Mouse (Mus musculus): ENCODE measurements around the gene Arhgap4. TPM values are rescaled to one million over a fixed set of nuclear protein-coding genes. Genes with fewer than 3 reads are reported as not detected.

The Arhgap4 gene
- polyA plus RNA-seq (2014; fragmentation: Nextera tagmentation; extraction: Ambion mirVana): 3.0 and 3.1 TPM in 2 replicates

- Histone ChIP-seq H3K9me3 (ENCODE audit: control insufficient read depth, low read length) (no peaks in the 10 kb centered on the region), H3K4me2 (replicated peaks) (peak within 1 kb of the TSS; percentile 73), H3K27ac (peak within 1 kb of the TSS; percentile 77), H3K4me3 (replicated peaks; ENCODE audit: low read length) (peak within 1 kb of the TSS; percentile 53), H3K4me1 (replicated peaks; ENCODE audit: control insufficient read depth, insufficient read depth, low read length) (no peaks in the 10 kb centered on the region; the same call in 1 of the 2 replicates), H3K27me3 (ENCODE audit: control insufficient read depth, insufficient read depth, low read length) (no peaks in the 10 kb centered on the region), H3K9ac (peak within 1 kb of the TSS; percentile 68), H3K36me3 (replicated peaks; ENCODE audit: control insufficient read depth, insufficient read depth) (peaks cover 23% of the 10 kb centered on the region)
- WGBS: 19% methylated on average over 43 of the region's 43 CpGs
- ATAC-seq (ENCODE audit: low FRiP score) (peak; percentile 98), DNase-seq (ENCODE audit: low spot score) (peak; percentile 85)
Measured at GRCm38 (mm10) chrX:73921823-73922549, at the start of gene Arhgap4, which contains the start of gene Naa10. Gene Arhgap4 (minus strand): TSS chrX:73921870. Gene Naa10 (minus strand): TSS chrX:73921944.

DNA sequence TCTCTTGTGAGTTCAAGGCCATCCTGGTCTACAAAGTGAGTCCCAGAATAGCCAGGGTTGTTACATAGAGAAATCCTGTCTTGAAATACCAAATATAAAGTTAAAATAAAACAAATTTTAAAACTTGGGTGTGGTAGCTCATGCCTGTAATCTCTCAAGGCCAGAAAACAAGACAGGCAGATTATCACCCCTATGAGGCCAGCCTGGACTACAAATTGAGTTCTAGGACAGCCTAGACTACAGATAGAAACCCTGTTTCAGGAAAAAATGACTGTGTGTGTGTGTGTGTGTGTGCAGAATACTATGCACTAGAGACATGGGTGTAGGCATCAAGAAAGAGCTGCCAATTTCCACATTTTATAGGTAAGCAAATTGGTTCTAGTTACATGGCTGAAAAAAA is 49.1 kb upstream of the Arhgap4 start:
- H3K9me3 ChIP-seq (ENCODE audit: control insufficient read depth, low read length): no peaks in the 10 kb centered on the region
- no peak overlapping the region for H3K9ac ChIP-seq
- H3K27me3 ChIP-seq (ENCODE audit: control insufficient read depth, insufficient read depth, low read length): no peaks in the 10 kb centered on the region
- H3K27ac ChIP-seq: no peak overlapping the region
- H3K36me3 ChIP-seq (replicated peaks; ENCODE audit: control insufficient read depth, insufficient read depth): no peaks in the 10 kb centered on the region
- no peak overlapping the region for H3K4me3 ChIP-seq (replicated peaks; ENCODE audit: low read length)
- H3K4me2 ChIP-seq (replicated peaks): no peak overlapping the region
- no peak for ATAC-seq (ENCODE audit: low FRiP score)
- no peak for DNase-seq (ENCODE audit: low spot score)
- H3K4me1 ChIP-seq (replicated peaks; ENCODE audit: control insufficient read depth, insufficient read depth, low read length): no peaks in the 10 kb centered on the region

DNA sequence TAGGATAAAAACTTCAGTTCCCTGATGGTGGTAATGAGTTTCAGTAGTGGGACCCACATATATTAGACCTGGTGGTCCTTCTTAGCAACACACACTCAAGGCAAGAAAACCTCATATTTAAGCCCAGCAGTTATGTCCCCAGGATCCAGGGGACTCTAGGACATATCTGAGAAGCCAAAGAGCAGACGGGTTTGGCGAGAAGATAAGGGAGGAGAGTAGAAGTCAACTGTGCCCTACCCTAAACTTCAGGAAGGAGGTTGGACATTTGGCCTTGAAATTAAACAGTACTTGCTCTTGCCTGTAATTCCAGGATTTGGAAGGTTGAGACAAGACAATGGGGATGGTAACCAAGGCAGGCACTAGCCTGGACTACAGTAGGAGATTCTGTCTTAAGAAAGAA is 48.1 kb upstream of the Arhgap4 start:
- Histone ChIP-seq H3K9ac (no peak overlapping the region), H3K4me2 (replicated peaks) (no peak overlapping the region), H3K4me1 (replicated peaks; ENCODE audit: control insufficient read depth, insufficient read depth, low read length) (no peaks in the 10 kb centered on the region), H3K4me3 (replicated peaks; ENCODE audit: low read length) (no peak overlapping the region), H3K27me3 (ENCODE audit: control insufficient read depth, insufficient read depth, low read length) (no peaks in the 10 kb centered on the region), H3K27ac (no peak overlapping the region), H3K9me3 (ENCODE audit: control insufficient read depth, low read length) (no peaks in the 10 kb centered on the region), H3K36me3 (replicated peaks; ENCODE audit: control insufficient read depth, insufficient read depth) (no peaks in the 10 kb centered on the region)
- DNase-seq (ENCODE audit: low spot score) (no peak), ATAC-seq (ENCODE audit: low FRiP score) (no peak)
- 78% methylated on average over 2 of the region's 2 CpGs for WGBS

- H3K27ac ChIP-seq: no peak overlapping the region
- no peaks in the 10 kb centered on the region for H3K9me3 ChIP-seq (ENCODE audit: control insufficient read depth, low read length)
- no peak overlapping the region for H3K9ac ChIP-seq
- no peaks in the 10 kb centered on the region for H3K27me3 ChIP-seq (ENCODE audit: control insufficient read depth, insufficient read depth, low read length)
- H3K36me3 ChIP-seq (replicated peaks; ENCODE audit: control insufficient read depth, insufficient read depth): no peaks in the 10 kb centered on the region
- DNase-seq (ENCODE audit: low spot score) (no peak), ATAC-seq (ENCODE audit: low FRiP score) (no peak)
- WGBS: 57% methylated on average over 1 of the region's 1 CpGs
- peaks cover 5% of the 10 kb centered on the region for H3K4me1 ChIP-seq (replicated peaks; ENCODE audit: control insufficient read depth, insufficient read depth, low read length)
- H3K4me3 ChIP-seq (replicated peaks; ENCODE audit: low read length): no peak overlapping the region
- H3K4me2 ChIP-seq (replicated peaks): no peak overlapping the region
Measured at GRCm38 (mm10) chrX:73969167-73969566, 47.5 kb upstream of the Arhgap4 start.

GRCm38 (mm10) chrX:73967177-73968075 is 45.8 kb upstream of the Arhgap4 start:
- Histone ChIP-seq H3K4me3 (replicated peaks; ENCODE audit: low read length) (peak overlapping the region; percentile 68), H3K4me2 (replicated peaks) (peak overlapping the region; percentile 73), H3K9ac (peak overlapping the region; percentile 79), H3K9me3 (ENCODE audit: control insufficient read depth, low read length) (no peaks in the 10 kb centered on the region), H3K36me3 (replicated peaks; ENCODE audit: control insufficient read depth, insufficient read depth) (no peaks in the 10 kb centered on the region), H3K27me3 (ENCODE audit: control insufficient read depth, insufficient read depth, low read length) (no peaks in the 10 kb centered on the region), H3K4me1 (replicated peaks; ENCODE audit: control insufficient read depth, insufficient read depth, low read length) (peaks cover 21% of the 10 kb centered on the region), H3K27ac (peak overlapping the region; percentile 99)
- ATAC-seq (ENCODE audit: low FRiP score) (peak; percentile 89), DNase-seq (ENCODE audit: low spot score) (peak; percentile 85)
- 11% methylated on average over 55 of the region's 60 CpGs for WGBS

GRCm38 (mm10) chrX:73966248-73967176 is 44.8 kb upstream of the Arhgap4 start, which contains the start of gene Hcfc1:
Gene Hcfc1 (minus strand): TSS chrX:73966357.
- Histone ChIP-seq H3K4me3 (replicated peaks; ENCODE audit: low read length) (peak within 1 kb of the TSS; percentile 68), H3K9me3 (ENCODE audit: control insufficient read depth, low read length) (no peaks in the 10 kb centered on the region), H3K4me1 (replicated peaks; ENCODE audit: control insufficient read depth, insufficient read depth, low read length) (peaks cover 21% of the 10 kb centered on the region), H3K27ac (peak within 1 kb of the TSS; percentile 99), H3K27me3 (ENCODE audit: control insufficient read depth, insufficient read depth, low read length) (no peaks in the 10 kb centered on the region), H3K9ac (peak within 1 kb of the TSS; percentile 79), H3K4me2 (replicated peaks) (peak within 1 kb of the TSS; percentile 73), H3K36me3 (replicated peaks; ENCODE audit: control insufficient read depth, insufficient read depth) (peaks cover under 1% of the 10 kb centered on the region; the same call in 1 of the 2 replicates)
- DNase-seq (ENCODE audit: low spot score) (peak; percentile 81), ATAC-seq (ENCODE audit: low FRiP score) (peak; percentile 84)
- 19% methylated on average over 58 of the region's 58 CpGs for WGBS

- H3K4me1 ChIP-seq (replicated peaks; ENCODE audit: control insufficient read depth, insufficient read depth, low read length): peaks cover 21% of the 10 kb centered on the region
- H3K27me3 ChIP-seq (ENCODE audit: control insufficient read depth, insufficient read depth, low read length): no peaks in the 10 kb centered on the region
- H3K9ac ChIP-seq: peak overlapping the region; percentile 79
- H3K4me2 ChIP-seq (replicated peaks): peak overlapping the region; percentile 73
- no peaks in the 10 kb centered on the region for H3K9me3 ChIP-seq (ENCODE audit: control insufficient read depth, low read length)
- H3K36me3 ChIP-seq (replicated peaks; ENCODE audit: control insufficient read depth, insufficient read depth): peaks cover 13% of the 10 kb centered on the region; the same call in 1 of the 2 replicates
- peak overlapping the region; percentile 99 for H3K27ac ChIP-seq
- peak overlapping the region; percentile 68 for H3K4me3 ChIP-seq (replicated peaks; ENCODE audit: low read length)
- 26% methylated on average over 20 of the region's 20 CpGs for whole genome bisulfite sequencing
- DNase-seq (ENCODE audit: low spot score): peak; percentile 25
- ATAC-seq (ENCODE audit: low FRiP score): no peak
Measured at GRCm38 (mm10) chrX:73965307-73965706, 43.6 kb upstream of the Arhgap4 start.

GRCm38 (mm10) chrX:73964363-73964762 is 42.7 kb upstream of the Arhgap4 start:
- no peaks in the 10 kb centered on the region for H3K27me3 ChIP-seq (ENCODE audit: control insufficient read depth, insufficient read depth, low read length)
- H3K4me2 ChIP-seq (replicated peaks): peak overlapping the region; percentile 73
- H3K9ac ChIP-seq: peak overlapping the region; percentile 79
- H3K27ac ChIP-seq: no peak overlapping the region
- no peak for DNase-seq (ENCODE audit: low spot score)
- WGBS: 39% methylated on average over 3 of the region's 3 CpGs
- peaks cover 19% of the 10 kb centered on the region; the same call in 1 of the 2 replicates for H3K36me3 ChIP-seq (replicated peaks; ENCODE audit: control insufficient read depth, insufficient read depth)
- no peak for ATAC-seq (ENCODE audit: low FRiP score)
- H3K4me1 ChIP-seq (replicated peaks; ENCODE audit: control insufficient read depth, insufficient read depth, low read length): peaks cover 21% of the 10 kb centered on the region
- H3K4me3 ChIP-seq (replicated peaks; ENCODE audit: low read length): peak overlapping the region; percentile 68
- H3K9me3 ChIP-seq (ENCODE audit: control insufficient read depth, low read length): no peaks in the 10 kb centered on the region
